Mouse (Mus musculus) kidney, embryonic 14.5 days (tissue): Measurements from ENCODE around the gene Pde9a. TPM values are rescaled to one million over a fixed set of nuclear protein-coding genes. Genes with fewer than 3 reads are reported as not detected.

Experiments used
- ATAC-seq: fragments of 200-750 bp; cut with Nextera tagmentation; 2 replicates; pipeline ENCODE4 v1.8.0; 2017; ENCODE audit warnings: moderate number of reproducible peaks, mild to moderate bottlenecking, moderate TSS enrichment, moderate library complexity; ENCODE audit not compliant: low FRiP score, low TSS enrichment
- H3K27ac ChIP-seq: fragments of 300-500 bp; sonication (generic); 2 replicates; pipeline ENCODE4 v1.5.1; 2014; ENCODE audit warnings: low read depth, mild to moderate bottlenecking, low read length, moderate library complexity, mixed read lengths
- H3K27me3 ChIP-seq: fragments of 300-500 bp; sonication (generic); 2 replicates; pipeline ENCODE4 v1.6.1; 2014; ENCODE audit warnings: mild to moderate bottlenecking, low read length; ENCODE audit not compliant: control insufficient read depth, insufficient read depth
- H3K36me3 ChIP-seq: fragments of 300-500 bp; sonication (generic); 2 replicates; pipeline ENCODE4 v1.6.1; 2014; ENCODE audit warnings: low read length, mixed read lengths; ENCODE audit not compliant: control insufficient read depth, insufficient read depth
- H3K4me1 ChIP-seq: fragments of 300-500 bp; sonication (generic); 2 replicates; pipeline ENCODE4 v1.6.1; 2014; ENCODE audit warnings: low read length, mixed read lengths; ENCODE audit not compliant: control insufficient read depth, insufficient read depth
- H3K4me2 ChIP-seq: fragments of 300-500 bp; sonication (generic); replicated peaks from 2 replicates; pipeline ENCODE4 v1.6.1; 2014; ENCODE audit warnings: low read depth, mild to moderate bottlenecking, low read length
- H3K4me3 ChIP-seq: fragments of 300-500 bp; sonication (generic); 2 replicates; pipeline ENCODE4 v1.5.1; 2014; ENCODE audit warnings: mild to moderate bottlenecking, low read length
- H3K9ac ChIP-seq: fragments of 300-500 bp; sonication (generic); 2 replicates; pipeline ENCODE4 v1.6.1; 2014; ENCODE audit warnings: low read depth, mild to moderate bottlenecking, low read length, moderate library complexity
- H3K9me3 ChIP-seq: fragments of 300-500 bp; sonication (generic); 2 replicates; pipeline ENCODE4 v1.6.1; 2016; ENCODE audit warnings: low read length; ENCODE audit not compliant: control insufficient read depth
- WGBS: fragments of 180-500 bp; shearing (Covaris S2); extraction: QIAGEN DNeasy Blood & Tissue Kit; methylation state at CpG from one replicate; pipeline ENCODE4 v1.1.7; 2014; 5-methylcytosine and 5-hydroxymethylcytosine counted together
- polyA plus RNA-seq: library from polyadenylated mRNA; unstranded; fragments of >200 nt; fragmentation: Nextera tagmentation; extraction: Ambion mirVana; gene quantifications from 2 replicates; pipeline ENCODE4 v1.2.1, GENCODE M21; 2014

The Pde9a gene
- polyA plus RNA-seq, 1 experiment from 2014 or later = 37.6 TPM

- Histone ChIP-seq H3K36me3 (peaks cover 10% of the 10 kb centered on the region; the same call in 1 of the 2 replicates), H3K9me3 (no peaks in the 10 kb centered on the region), H3K4me2 (no peak overlapping the region), H3K27ac (no peak overlapping the region), H3K27me3 (no peaks in the 10 kb centered on the region), H3K4me1 (peaks cover 2% of the 10 kb centered on the region; the same call in 1 of the 2 replicates), H3K9ac (no peak overlapping the region), H3K4me3 (no peak overlapping the region)
- 0 out of 2 replicates have a peak, but pooled peaks have one; percentile 15 for ATAC-seq
- WGBS = 30% methylated on average over 7 of the region's 7 CpGs
These were observed 59.2 kb downstream of the Pde9a start for GRCm38 (mm10) chr17:31445061-31445731.

- no peak for ATAC-seq
- WGBS = 75% methylated on average over 5 of the region's 5 CpGs
- no peak overlapping the region for H3K27ac ChIP-seq
- H3K9ac ChIP-seq = no peak overlapping the region
- H3K36me3 ChIP-seq = peaks cover 13% of the 10 kb centered on the region; the same call in 1 of the 2 replicates
- H3K9me3 ChIP-seq = no peaks in the 10 kb centered on the region
- peaks cover 8% of the 10 kb centered on the region; the same call in 1 of the 2 replicates for H3K4me1 ChIP-seq
- H3K4me3 ChIP-seq = no peak overlapping the region
- no peaks in the 10 kb centered on the region for H3K27me3 ChIP-seq
- no peak overlapping the region for H3K4me2 ChIP-seq
These were observed 61.8 kb downstream of the Pde9a start for GRCm38 (mm10) chr17:31447766-31448165.

GRCm38 (mm10) chr17:31448519-31448918, 62.5 kb downstream of the Pde9a start:
- H3K27ac ChIP-seq = no peak overlapping the region
- peaks cover 7% of the 10 kb centered on the region; the same call in 1 of the 2 replicates for H3K4me1 ChIP-seq
- H3K9ac ChIP-seq = no peak overlapping the region
- no peak for ATAC-seq
- 79% methylated on average over 1 of the region's 1 CpGs for WGBS
- no peak overlapping the region for H3K4me2 ChIP-seq
- H3K27me3 ChIP-seq = no peaks in the 10 kb centered on the region
- H3K9me3 ChIP-seq = no peaks in the 10 kb centered on the region
- peaks cover 13% of the 10 kb centered on the region; the same call in 1 of the 2 replicates for H3K36me3 ChIP-seq
- no peak overlapping the region for H3K4me3 ChIP-seq

- 74% methylated on average over 3 of the region's 3 CpGs for WGBS
These were observed 64.2 kb downstream of the Pde9a start for GRCm38 (mm10) chr17:31450206-31450605.

GRCm38 (mm10) chr17:31451179-31451708, 65.2 kb downstream of the Pde9a start:
- Histone ChIP-seq H3K27ac (peak overlapping the region; percentile 44), H3K27me3 (no peaks in the 10 kb centered on the region), H3K36me3 (peaks cover 13% of the 10 kb centered on the region; the same call in 1 of the 2 replicates), H3K9me3 (no peaks in the 10 kb centered on the region), H3K4me2 (no peak overlapping the region), H3K4me1 (peaks cover 10% of the 10 kb centered on the region; the same call in 1 of the 2 replicates), H3K9ac (no peak overlapping the region), H3K4me3 (no peak overlapping the region)
- peak; percentile 43; the same call in 1 of the 2 replicates for ATAC-seq
- WGBS = 56% methylated on average over 8 of the region's 8 CpGs

More at GRCm38 (mm10) chr17:31450206-31450605, 64.2 kb downstream of the Pde9a start:
- Histone ChIP-seq H3K4me2 (no peak overlapping the region), H3K9me3 (no peaks in the 10 kb centered on the region), H3K36me3 (peaks cover 13% of the 10 kb centered on the region; the same call in 1 of the 2 replicates), H3K9ac (no peak overlapping the region), H3K4me3 (no peak overlapping the region), H3K27me3 (no peaks in the 10 kb centered on the region), H3K4me1 (peaks cover 8% of the 10 kb centered on the region; the same call in 1 of the 2 replicates), H3K27ac (no peak overlapping the region)
- no peak for ATAC-seq

GRCm38 (mm10) chr17:31452816-31453215, 66.8 kb downstream of the Pde9a start:
- peaks cover 10% of the 10 kb centered on the region; the same call in 1 of the 2 replicates for H3K4me1 ChIP-seq

GRCm38 (mm10) chr17:31453476-31453875, 67.5 kb downstream of the Pde9a start:
- H3K36me3 ChIP-seq = peaks cover 5% of the 10 kb centered on the region; the same call in 1 of the 2 replicates
- no peak overlapping the region for H3K4me3 ChIP-seq
- no peak overlapping the region for H3K27ac ChIP-seq
- peaks cover 10% of the 10 kb centered on the region; the same call in 1 of the 2 replicates for H3K4me1 ChIP-seq
- H3K9ac ChIP-seq = no peak overlapping the region
- H3K4me2 ChIP-seq = no peak overlapping the region
- ATAC-seq = no peak
- WGBS = 71% methylated on average over 3 of the region's 3 CpGs
- H3K27me3 ChIP-seq = no peaks in the 10 kb centered on the region
- H3K9me3 ChIP-seq = no peaks in the 10 kb centered on the region

More at GRCm38 (mm10) chr17:31452816-31453215, 66.8 kb downstream of the Pde9a start:
- H3K9ac ChIP-seq = no peak overlapping the region
- H3K4me2 ChIP-seq = no peak overlapping the region
- H3K27me3 ChIP-seq = no peaks in the 10 kb centered on the region
- H3K36me3 ChIP-seq = peaks cover 5% of the 10 kb centered on the region; the same call in 1 of the 2 replicates
- no peak overlapping the region for H3K4me3 ChIP-seq
- no peak for ATAC-seq
- no peak overlapping the region for H3K27ac ChIP-seq
- no peaks in the 10 kb centered on the region for H3K9me3 ChIP-seq
- WGBS = 74% methylated on average over 2 of the region's 2 CpGs

GRCm38 (mm10) chr17:31454056-31454455, 68.0 kb downstream of the Pde9a start:
- 89% methylated on average over 9 of the region's 9 CpGs for WGBS
- no peaks in the 10 kb centered on the region for H3K9me3 ChIP-seq
- H3K4me3 ChIP-seq = no peak overlapping the region
- ATAC-seq = no peak
- H3K27me3 ChIP-seq = no peaks in the 10 kb centered on the region
- no peak overlapping the region for H3K9ac ChIP-seq
- H3K36me3 ChIP-seq = peaks cover 5% of the 10 kb centered on the region; the same call in 1 of the 2 replicates
- H3K4me1 ChIP-seq = peaks cover 10% of the 10 kb centered on the region; the same call in 1 of the 2 replicates
- H3K4me2 ChIP-seq = no peak overlapping the region
- no peak overlapping the region for H3K27ac ChIP-seq
